Mouse (Mus musculus) heart, postnatal 0 days (tissue): ENCODE results near the gene Adgrf5.

Source experiments
- CTCF ChIP-seq: IDR thresholded peaks from 2 replicates; pipeline ENCODE4 v1.5.1; 2016; ENCODE audit warnings: antibody characterized with exemption, control low read depth, low read depth
- EP300 ChIP-seq: IDR thresholded peaks from 2 replicates; pipeline ENCODE4 v1.6.1; 2016; ENCODE audit warnings: antibody characterized with exemption, low read depth

GRCm38 (mm10) chr17:43488439-43489151 is 128.3 kb downstream of the Adgrf5 start:
- TF ChIP-seq CTCF (no peak), EP300 (no peak)
